ENCODE assay signal across 30 mouse cellular contexts in the genomic region with DNA sequence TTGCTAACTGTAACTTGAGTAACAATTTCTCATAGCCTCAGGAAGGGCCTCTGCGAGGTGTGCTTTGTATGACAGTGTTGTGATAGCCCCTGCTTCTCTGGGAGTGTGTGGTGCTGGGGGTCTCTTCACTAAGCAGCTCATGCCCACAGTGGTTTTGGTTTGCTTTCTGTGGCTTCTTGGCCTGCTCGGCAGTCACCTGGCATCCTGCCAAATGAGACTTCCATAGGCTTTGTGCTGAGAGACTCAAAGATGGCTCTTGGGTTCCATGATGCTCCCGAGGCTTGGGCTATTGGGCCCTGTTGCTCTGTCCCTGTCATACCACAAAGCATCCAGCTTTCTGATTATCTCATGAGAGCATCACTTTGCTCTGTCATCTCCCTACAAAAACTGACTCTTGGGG. TPM values are rescaled to one million over a fixed set of nuclear protein-coding genes. Genes with fewer than 3 reads are reported as not detected.
DNase-seq lines count a peak whose midpoint lies in the region; ATAC-seq and TF ChIP-seq lines count a peak whose summit lies in the region.
"Had no signal": no experiment of that assay in that cellular context is flagged by ENCODE, and none has a peak within 500 bp of the region (broad histone marks: within the 10 kb centered on the region; RNA-seq: fewer than 3 reads in every experiment).

No protein-coding gene starts in this region.

- no peak for TF ChIP-seq CTCF in lung, embryonic 14.5 days (IDR thresholded peaks at IDR 0.05; ENCODE audit: low read depth)
- TF ChIP-seq CTCF in lung, postnatal 0 days (IDR thresholded peaks at IDR 0.05) = no peak
- TF ChIP-seq CTCF in brain, embryonic 14.5 days (IDR thresholded peaks at IDR 0.05; ENCODE audit: borderline replicate concordance, extremely low read depth, insufficient read depth, insufficient read length) = no peak

- WGBS in lung, embryonic 14.5 days = 60% methylated on average over 3 of the region's 3 CpGs
- 48% methylated on average over 3 of the region's 3 CpGs for WGBS in lung, postnatal 0 days

- no peaks in the 10 kb centered on the region for H3K27me3 ChIP-seq in lung, embryonic 14.5 days (ENCODE audit: insufficient read depth, low read length)
- no peaks in the 10 kb centered on the region for H3K27me3 ChIP-seq in lung, postnatal 0 days (replicated peaks; ENCODE audit: insufficient read depth, low read length)
- H3K27me3 ChIP-seq: embryonic facial prominence, embryonic 13.5 days; limb, embryonic 15.5 days; lung, embryonic 15.5 days had no signal

- H3K4me2 ChIP-seq in lung, embryonic 14.5 days = no peak overlapping the region
- H3K4me2 ChIP-seq in lung, postnatal 0 days (replicated peaks; ENCODE audit: low read depth, low read length) = no peak overlapping the region
- H3K4me2 ChIP-seq: embryonic facial prominence, embryonic 13.5 days; limb, embryonic 15.5 days; lung, embryonic 15.5 days had no signal

- peaks cover 5% of the 10 kb centered on the region; the same call in 1 of the 2 replicates for H3K4me1 ChIP-seq in lung, embryonic 14.5 days (ENCODE audit: insufficient read depth)
- peaks cover 13% of the 10 kb centered on the region; the same call in 1 of the 2 replicates for H3K4me1 ChIP-seq in lung, postnatal 0 days (ENCODE audit: insufficient read depth, low read depth, low read length)

- intact Hi-C loops in heart, postnatal 10 days (cut with DNase I) = loop anchor here (5.0 kb wide), 1 partner anchor 151 kb away; no protein-coding TSS in a partner anchor

- peak; percentile 67 to 69 for DNase-seq in cerebellum, postnatal 10 days
- DNase-seq in cerebellum, adult 11-12 months = no peak
- DNase-seq in heart, postnatal 10 days = peak; percentile 18 to 31
- DNase-seq in heart, adult 11 months = no peak
- peak; percentile 63 for DNase-seq in lung, embryonic 14.5 days
- no peak for DNase-seq in lung, postnatal 0 days (ENCODE audit: low spot score)
- DNase-seq in brain, embryonic 14.5 days (ENCODE audit: low read depth) = peak; percentile 30
- no peak for DNase-seq in thymus, postnatal 4 days
- DNase-seq: cerebellum, adult 8-10 months; gastrocnemius, postnatal 10 days; heart, adult 2 months; kidney, adult 2 months; layer of hippocampus, adult 9-11 months; lung, postnatal 4 days; thymus, adult 18-20 months; thymus, postnatal 36 days had no signal

- no peak overlapping the region for H3K4me3 ChIP-seq in lung, embryonic 14.5 days (ENCODE audit: low read depth, low read length)
- H3K4me3 ChIP-seq in lung, postnatal 0 days (ENCODE audit: low read depth, low read length) = no peak overlapping the region
- H3K4me3 ChIP-seq: embryonic facial prominence, embryonic 13.5 days; heart, adult 2 months; limb, embryonic 15.5 days; lung, embryonic 15.5 days had no signal

- H3K9ac ChIP-seq in lung, embryonic 14.5 days = no peak overlapping the region
- no peak overlapping the region for H3K9ac ChIP-seq in lung, postnatal 0 days (replicated peaks; ENCODE audit: low read depth)
- H3K9ac ChIP-seq: embryonic facial prominence, embryonic 13.5 days; limb, embryonic 15.5 days; liver, embryonic 14.5 days; lung, embryonic 15.5 days had no signal

- no peak for TF ChIP-seq POLR2A in brain, embryonic 14.5 days (IDR thresholded peaks at IDR 0.05; ENCODE audit: borderline replicate concordance, extremely low read depth, insufficient read depth, insufficient read length, poor library complexity, severe bottlenecking)

- no peak for TF ChIP-seq EP300 in lung, postnatal 0 days (IDR thresholded peaks at IDR 0.05)

- no peaks in the 10 kb centered on the region for H3K36me3 ChIP-seq in lung, embryonic 14.5 days (ENCODE audit: insufficient read depth)
- H3K36me3 ChIP-seq in lung, postnatal 0 days (ENCODE audit: insufficient read depth, low read length) = no peaks in the 10 kb centered on the region
- H3K36me3 ChIP-seq: embryonic facial prominence, embryonic 13.5 days; limb, embryonic 15.5 days; lung, embryonic 15.5 days had no signal

- no peak for ATAC-seq in lung, embryonic 14.5 days (ENCODE audit: insufficient read depth)
- no peak for ATAC-seq in lung, postnatal 0 days
- ATAC-seq: forebrain, embryonic 16.5 days had no signal

- no peak overlapping the region for H3K27ac ChIP-seq in lung, embryonic 14.5 days (ENCODE audit: low read depth)
- H3K27ac ChIP-seq in lung, postnatal 0 days (ENCODE audit: low read length) = no peak overlapping the region
- H3K27ac ChIP-seq: embryonic facial prominence, embryonic 13.5 days; heart, adult 2 months; kidney, postnatal 0 days; limb, embryonic 15.5 days; liver, embryonic 14.5 days; lung, embryonic 15.5 days had no signal

- no peaks in the 10 kb centered on the region for H3K9me3 ChIP-seq in lung, embryonic 14.5 days (ENCODE audit: low read depth, low read length)
- no peaks in the 10 kb centered on the region for H3K9me3 ChIP-seq in lung, postnatal 0 days (ENCODE audit: low read length)
- H3K9me3 ChIP-seq: limb, embryonic 15.5 days; lung, embryonic 15.5 days had no signal

RNA-seq across cellular contexts. Expression of a gene that starts 30.7 kb away (rescaled TPM):
- total RNA-seq in heart, postnatal 10 days (2021) = not detected
- 0.83 TPM in 1 of 2 replicates, not detected in the other for polyA plus RNA-seq in lung, embryonic 14.5 days (2014; fragmentation: Nextera tagmentation; extraction: Ambion mirVana)
- 0.23 TPM in 1 of 2 replicates, not detected in the other for polyA plus RNA-seq in lung, postnatal 0 days (2015; fragmentation: Nextera tagmentation; extraction: Ambion mirVana)
- 0.10 and 0.12 TPM in 2 replicates for polyA plus RNA-seq in brain, embryonic 14.5 days (2012; rRNA removed)
- total RNA-seq: heart, adult 2 months; hematopoietic stem cell, adult 5-6 weeks; left cerebral cortex, adult 18-20 months; left cerebral cortex, postnatal 36 days; megakaryocyte-erythroid progenitor cell, adult 5-6 weeks; neutrophil, adult 5-6 weeks had no signal
- polyA plus RNA-seq: C2C12; forebrain, embryonic 16.5 days; heart, adult 2 months; heart, embryonic 14.5 days; kidney, adult 2 months; large intestine, adult 2 months; liver, embryonic 14.5 days had no signal

Comparison
In these comparisons a context has a peak if more than half of its experiments do, and no peak if none do; other contexts are left out.
1. DNase-seq: peak in cerebellum, postnatal 10 days (2 of 2), heart, postnatal 10 days (2 of 2), lung, embryonic 14.5 days (single experiment) and brain, embryonic 14.5 days (single experiment); none in cerebellum, adult 11-12 months (single experiment), heart, adult 11 months (single experiment), lung, postnatal 0 days (single experiment) and thymus, postnatal 4 days (single experiment).